Mouse (Mus musculus) neural tube, embryonic 15.5 days (tissue): ENCODE measurements at regions not wholly inside any gene's neighbourhood (a gene's known extent, or its start where the extent isn't known, plus 50 kb on each side); places are given as distances from the start of the nearest gene placed in this dataset.

Experiments
- ATAC-seq: fragments of 200-750 bp; cut with Nextera tagmentation; 2 replicates; pipeline ENCODE4 v1.8.0; 2017; ENCODE audit warnings: mild to moderate bottlenecking, moderate TSS enrichment, moderate library complexity; ENCODE audit not compliant: low FRiP score
- H3K27ac ChIP-seq: fragments of 300-500 bp; sonication (generic); replicated peaks from 2 replicates; pipeline ENCODE4 v1.5.1; 2015; ENCODE audit warnings: mild to moderate bottlenecking, inconsistent platforms
- H3K27me3 ChIP-seq: fragments of 300-500 bp; sonication (generic); replicated peaks from 2 replicates; pipeline ENCODE4 v1.6.1; 2015; ENCODE audit warnings: inconsistent platforms
- H3K36me3 ChIP-seq: fragments of 300-500 bp; sonication (generic); 2 replicates; pipeline ENCODE4 v1.6.1; 2015; ENCODE audit warnings: inconsistent platforms
- H3K4me1 ChIP-seq: fragments of 300-500 bp; sonication (generic); 2 replicates; pipeline ENCODE4 v1.6.1; 2015; ENCODE audit warnings: inconsistent platforms
- H3K4me2 ChIP-seq: fragments of 300-500 bp; sonication (generic); 2 replicates; pipeline ENCODE4 v1.6.1; 2015; ENCODE audit warnings: inconsistent platforms, mild to moderate bottlenecking, moderate library complexity
- H3K4me3 ChIP-seq: fragments of 300-500 bp; sonication (generic); replicated peaks from 2 replicates; pipeline ENCODE4 v1.5.1; 2015; ENCODE audit warnings: mild to moderate bottlenecking, inconsistent platforms
- H3K9ac ChIP-seq: fragments of 300-500 bp; sonication (generic); replicated peaks from 2 replicates; pipeline ENCODE4 v1.6.1; 2015; ENCODE audit warnings: mild to moderate bottlenecking, inconsistent platforms
- H3K9me3 ChIP-seq: fragments of 300-500 bp; sonication (generic); replicated peaks from 2 replicates; pipeline ENCODE4 v1.6.1; 2016; ENCODE audit warnings: inconsistent platforms
- WGBS: fragments of 180-500 bp; shearing (Covaris S2); methylation state at CpG from one replicate; pipeline ENCODE4 v1.1.7; 2015; ENCODE audit warnings: mixed read lengths; 5-methylcytosine and 5-hydroxymethylcytosine counted together

- no peaks in the 10 kb centered on the region for H3K27me3 ChIP-seq
- WGBS = 96% methylated on average over 2 of the region's 2 CpGs
- ATAC-seq = no peak
Observed at GRCm38 (mm10) chr5:51229806-51230205, 337.7 kb downstream of the Ppargc1a start.

GRCm38 (mm10) chr5:51227996-51228395 is 339.5 kb downstream of the Ppargc1a start:
- no peaks in the 10 kb centered on the region for H3K36me3 ChIP-seq
- H3K4me1 ChIP-seq = no peaks in the 10 kb centered on the region
- no peak overlapping the region for H3K4me2 ChIP-seq
- H3K27me3 ChIP-seq = no peaks in the 10 kb centered on the region
- H3K9ac ChIP-seq = no peak overlapping the region
- H3K27ac ChIP-seq = no peak overlapping the region
- H3K4me3 ChIP-seq = no peak overlapping the region
- no peak for ATAC-seq
- 48% methylated on average over 3 of the region's 3 CpGs for WGBS
- no peaks in the 10 kb centered on the region for H3K9me3 ChIP-seq

More at GRCm38 (mm10) chr5:51229806-51230205, 337.7 kb downstream of the Ppargc1a start:
- Histone ChIP-seq H3K27ac (no peak overlapping the region), H3K36me3 (no peaks in the 10 kb centered on the region), H3K9me3 (no peaks in the 10 kb centered on the region), H3K4me3 (no peak overlapping the region), H3K9ac (no peak overlapping the region), H3K4me1 (no peaks in the 10 kb centered on the region), H3K4me2 (no peak overlapping the region)

- 78% methylated on average over 1 of the region's 1 CpGs for WGBS
- no peaks in the 10 kb centered on the region for H3K9me3 ChIP-seq
- no peak overlapping the region for H3K9ac ChIP-seq
- no peak for ATAC-seq
- no peak overlapping the region for H3K4me3 ChIP-seq
- H3K27ac ChIP-seq = no peak overlapping the region
- H3K27me3 ChIP-seq = no peaks in the 10 kb centered on the region
- no peaks in the 10 kb centered on the region for H3K36me3 ChIP-seq
- no peak overlapping the region for H3K4me2 ChIP-seq
- H3K4me1 ChIP-seq = no peaks in the 10 kb centered on the region
Observed at GRCm38 (mm10) chr5:51203266-51203665, 364.3 kb downstream of the Ppargc1a start.

- no peak for ATAC-seq
- 42% methylated on average over 4 of the region's 4 CpGs for WGBS
- H3K36me3 ChIP-seq = no peaks in the 10 kb centered on the region
Observed at GRCm38 (mm10) chr5:51202525-51203215, 364.9 kb downstream of the Ppargc1a start.

DNA sequence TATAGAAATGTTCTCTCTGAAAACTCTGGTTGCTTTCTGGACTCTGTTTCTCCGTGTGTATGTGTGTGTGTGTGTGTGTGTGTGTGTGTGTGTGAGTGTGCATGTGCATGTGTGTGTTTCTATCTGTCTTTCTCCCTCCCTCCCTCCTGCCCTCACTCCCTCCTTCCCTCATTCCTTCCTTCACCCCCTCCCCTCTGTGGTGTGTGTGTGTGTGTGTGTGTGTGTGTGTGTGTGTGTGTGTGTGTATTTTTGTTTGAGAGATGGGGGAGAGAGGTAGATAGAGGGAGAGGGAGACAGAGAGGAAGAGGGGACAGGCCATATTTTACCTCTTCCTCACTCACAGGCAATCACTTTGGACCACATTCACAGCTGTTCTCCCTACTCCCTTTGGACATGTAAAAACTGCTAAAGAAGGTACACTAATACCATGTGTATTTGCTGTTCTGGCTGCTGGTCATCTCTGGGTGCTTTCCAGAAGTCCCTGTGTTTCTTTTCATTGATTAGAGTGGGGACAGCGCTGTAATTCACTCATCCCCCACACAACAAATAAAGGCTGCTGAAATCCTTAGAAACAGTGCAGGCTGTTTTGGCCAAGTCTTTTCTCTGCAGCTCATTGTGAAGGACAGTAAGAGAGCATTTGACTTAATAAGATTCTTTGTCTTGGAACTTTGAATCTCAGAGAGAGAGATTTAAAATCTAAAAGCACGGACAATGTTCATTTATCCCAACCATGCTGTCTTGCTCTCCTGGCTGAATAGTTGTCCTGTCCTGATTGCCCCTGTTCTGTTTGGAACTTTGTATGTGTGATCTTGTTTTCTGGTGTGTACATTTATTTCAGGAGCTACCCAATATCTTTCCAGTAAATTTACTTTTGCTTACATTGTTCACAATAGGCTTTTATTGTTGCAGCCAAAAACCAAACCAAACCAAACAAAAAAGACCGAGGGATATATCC is 370.9 kb downstream of the Ppargc1a start:
- 34% methylated on average over 4 of the region's 4 CpGs for WGBS
- H3K27me3 ChIP-seq = no peaks in the 10 kb centered on the region
- H3K27ac ChIP-seq = no peak overlapping the region
- H3K4me2 ChIP-seq = no peak overlapping the region
- no peaks in the 10 kb centered on the region for H3K4me1 ChIP-seq
- no peaks in the 10 kb centered on the region for H3K9me3 ChIP-seq
- no peak overlapping the region for H3K4me3 ChIP-seq
- ATAC-seq = peak; percentile 86
- H3K9ac ChIP-seq = no peak overlapping the region
- no peaks in the 10 kb centered on the region for H3K36me3 ChIP-seq

More at GRCm38 (mm10) chr5:51202525-51203215, 364.9 kb downstream of the Ppargc1a start:
- no peaks in the 10 kb centered on the region for H3K27me3 ChIP-seq
- no peak overlapping the region for H3K9ac ChIP-seq
- H3K4me3 ChIP-seq = no peak overlapping the region
- H3K9me3 ChIP-seq = no peaks in the 10 kb centered on the region
- H3K4me2 ChIP-seq = no peak overlapping the region
- H3K4me1 ChIP-seq = no peaks in the 10 kb centered on the region
- no peak overlapping the region for H3K27ac ChIP-seq

- no peaks in the 10 kb centered on the region for H3K9me3 ChIP-seq
- H3K4me2 ChIP-seq = no peak overlapping the region
- H3K4me3 ChIP-seq = no peak overlapping the region
- WGBS = 79% methylated on average over 3 of the region's 3 CpGs
- no peaks in the 10 kb centered on the region for H3K4me1 ChIP-seq
- no peak for ATAC-seq
- no peaks in the 10 kb centered on the region for H3K36me3 ChIP-seq
- H3K9ac ChIP-seq = no peak overlapping the region
- no peaks in the 10 kb centered on the region for H3K27me3 ChIP-seq
- H3K27ac ChIP-seq = no peak overlapping the region
Observed at GRCm38 (mm10) chr5:51190661-51191060, 376.9 kb downstream of the Ppargc1a start.

GRCm38 (mm10) chr5:51169828-51170227 is 397.7 kb downstream of the Ppargc1a start:
- Histone ChIP-seq H3K9me3 (no peaks in the 10 kb centered on the region), H3K4me2 (no peak overlapping the region), H3K4me3 (no peak overlapping the region), H3K27me3 (no peaks in the 10 kb centered on the region), H3K4me1 (no peaks in the 10 kb centered on the region), H3K27ac (no peak overlapping the region), H3K9ac (no peak overlapping the region), H3K36me3 (no peaks in the 10 kb centered on the region)
- no peak for ATAC-seq
- 52% methylated on average over 1 of the region's 1 CpGs for WGBS

DNA sequence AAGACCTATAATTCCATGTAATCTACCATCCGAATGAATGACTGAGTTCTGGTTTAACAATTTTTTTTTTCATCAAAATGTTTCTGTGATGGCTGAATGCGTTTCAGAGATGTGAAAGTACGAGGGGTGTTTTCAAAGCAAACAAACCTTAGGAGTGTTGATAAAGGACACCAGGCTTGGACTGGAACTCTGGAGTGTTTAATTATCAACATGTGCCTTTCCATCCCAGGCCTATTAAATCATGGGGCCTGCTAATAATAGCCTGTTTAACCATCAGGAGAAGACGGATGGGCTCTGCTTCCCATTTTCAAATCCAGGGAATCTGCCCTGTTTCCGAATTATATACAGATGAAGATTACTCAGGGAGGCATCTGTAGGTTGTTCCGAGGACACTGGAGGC is 399.3 kb downstream of the Ppargc1a start:
- Histone ChIP-seq H3K27ac (no peak overlapping the region), H3K4me3 (no peak overlapping the region), H3K9ac (no peak overlapping the region), H3K4me1 (no peaks in the 10 kb centered on the region), H3K27me3 (no peaks in the 10 kb centered on the region), H3K4me2 (no peak overlapping the region), H3K9me3 (no peaks in the 10 kb centered on the region), H3K36me3 (no peaks in the 10 kb centered on the region)
- no peak for ATAC-seq
- 72% methylated on average over 6 of the region's 6 CpGs for WGBS

DNA sequence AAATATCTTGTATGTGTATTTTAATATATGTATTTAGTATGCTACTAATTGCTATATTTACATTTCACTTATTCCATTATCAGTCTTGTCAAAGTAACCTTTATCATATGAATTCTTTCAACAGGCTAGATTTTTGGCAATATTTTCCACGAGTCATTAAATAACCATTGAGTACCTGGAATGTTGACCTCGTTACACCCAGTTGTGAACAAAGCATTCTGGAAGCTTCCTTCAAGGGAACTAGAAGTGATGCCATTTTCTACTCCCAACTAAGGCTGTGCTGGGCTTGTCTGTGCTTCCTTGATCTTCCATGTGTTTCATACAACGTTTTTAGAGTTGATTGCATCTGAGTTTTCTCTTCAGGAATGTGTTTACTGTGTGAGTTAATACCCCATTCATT is 410.6 kb downstream of the Ppargc1a start:
- ATAC-seq = no peak
- no peak overlapping the region for H3K4me3 ChIP-seq
- H3K4me2 ChIP-seq = no peak overlapping the region
- H3K27me3 ChIP-seq = no peaks in the 10 kb centered on the region
- no peak overlapping the region for H3K9ac ChIP-seq
- no peak overlapping the region for H3K27ac ChIP-seq
- no peaks in the 10 kb centered on the region for H3K36me3 ChIP-seq
- WGBS = 67% methylated on average over 3 of the region's 3 CpGs
- no peaks in the 10 kb centered on the region for H3K9me3 ChIP-seq
- no peaks in the 10 kb centered on the region for H3K4me1 ChIP-seq

GRCm38 (mm10) chr5:51144842-51145241 is 422.7 kb downstream of the Ppargc1a start:
- Histone ChIP-seq H3K27ac (no peak overlapping the region), H3K4me1 (no peaks in the 10 kb centered on the region), H3K27me3 (no peaks in the 10 kb centered on the region), H3K9ac (no peak overlapping the region), H3K36me3 (no peaks in the 10 kb centered on the region), H3K4me2 (no peak overlapping the region), H3K4me3 (no peak overlapping the region), H3K9me3 (no peaks in the 10 kb centered on the region)
- WGBS = 89% methylated on average over 4 of the region's 4 CpGs
- no peak for ATAC-seq

- no peaks in the 10 kb centered on the region for H3K27me3 ChIP-seq
- H3K4me3 ChIP-seq = no peak overlapping the region
- no peak overlapping the region for H3K4me2 ChIP-seq
- H3K36me3 ChIP-seq = no peaks in the 10 kb centered on the region
- H3K27ac ChIP-seq = no peak overlapping the region
- ATAC-seq = no peak
- no peaks in the 10 kb centered on the region for H3K4me1 ChIP-seq
- 85% methylated on average over 6 of the region's 6 CpGs for WGBS
- no peaks in the 10 kb centered on the region for H3K9me3 ChIP-seq
- no peak overlapping the region for H3K9ac ChIP-seq
Observed at GRCm38 (mm10) chr5:51125091-51125490, 442.4 kb downstream of the Ppargc1a start.

DNA sequence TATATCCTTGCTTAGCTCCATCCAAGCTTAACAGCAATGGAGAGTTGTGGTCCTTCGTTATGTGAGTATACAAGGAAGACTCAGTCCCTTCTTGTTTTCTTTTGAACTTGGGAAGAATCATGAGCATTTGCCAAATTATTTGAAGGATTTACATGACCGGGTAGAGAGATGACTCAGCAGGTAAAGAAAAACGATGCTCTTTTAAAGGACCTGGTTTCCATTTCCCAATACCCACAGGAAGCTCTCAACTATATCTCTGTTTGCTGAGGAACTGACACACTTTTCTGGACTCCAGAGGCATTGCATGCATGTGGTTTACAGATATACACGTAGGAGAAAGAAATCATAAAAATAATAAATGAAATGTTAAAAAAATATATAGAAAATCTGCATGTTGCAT is 457.5 kb downstream of the Ppargc1a start:
- Histone ChIP-seq H3K4me3 (no peak overlapping the region), H3K27me3 (no peaks in the 10 kb centered on the region), H3K27ac (no peak overlapping the region), H3K36me3 (no peaks in the 10 kb centered on the region), H3K9me3 (no peaks in the 10 kb centered on the region), H3K4me1 (no peaks in the 10 kb centered on the region), H3K9ac (no peak overlapping the region), H3K4me2 (no peak overlapping the region)
- WGBS = 81% methylated on average over 4 of the region's 4 CpGs
- ATAC-seq = no peak
